Mouse (Mus musculus) CH12.LX (cell line): Measurements from ENCODE around the gene Abhd14b. TPM values are rescaled to one million over a fixed set of nuclear protein-coding genes. Genes with fewer than 3 reads are reported as not detected.

Source experiments
- DNase-seq: peaks from one replicate; pipeline ENCODE4 v3.0.0-alpha.2; 2013; ENCODE audit errors: extremely low read depth
- H3K27ac ChIP-seq: 2 replicates; pipeline ENCODE4 v1.5.1; 2012; ENCODE audit warnings: low read depth, mild to moderate bottlenecking, control low read depth, moderate library complexity; ENCODE audit not compliant: insufficient read depth
- H3K27me3 ChIP-seq: replicated peaks from 2 replicates; pipeline ENCODE3; 2012; ENCODE audit warnings: inconsistent platforms
- H3K36me3 ChIP-seq, 2 experiments: replicated peaks in 1 of 2; 2 replicates each; pipeline versions ENCODE3 to v1.6.1; 2012; ENCODE audit warnings: inconsistent platforms in 1 of 2, low read length in 1 of 2, mild to moderate bottlenecking in 1 of 2, mixed read lengths in 1 of 2, moderate library complexity in 1 of 2; ENCODE audit not compliant: control insufficient read depth in 1 of 2, insufficient read depth in 1 of 2
- H3K4me1 ChIP-seq, 2 experiments: 2 replicates each; pipeline ENCODE4 v1.6.1; 2012; ENCODE audit warnings: inconsistent platforms in 1 of 2, moderate library complexity in 1 of 2; ENCODE audit not compliant: insufficient read depth in 2 of 2, control insufficient read depth in 1 of 2
- H3K4me2 ChIP-seq: 2 replicates; pipeline ENCODE4 v1.6.1; 2012; ENCODE audit warnings: low read depth, mild to moderate bottlenecking, control low read depth; ENCODE audit not compliant: poor library complexity, insufficient read depth, severe bottlenecking
- H3K4me3 ChIP-seq, 3 experiments: fragments of 150-350 bp in 1 of 3; sonication (generic) in 1 of 3; replicated peaks in 1 of 3; 2 replicates each; pipeline versions ENCODE3 to v1.5.1; 2011 to 2012; ENCODE audit warnings: low read depth in 2 of 3, low read length in 2 of 3, mild to moderate bottlenecking in 2 of 3, moderate library complexity in 2 of 3, control low read depth in 1 of 3, improper control_type of control experiment in 1 of 3, inconsistent platforms in 1 of 3, mixed read lengths in 1 of 3; ENCODE audit not compliant: poor library complexity in 1 of 3
- H3K79me2 ChIP-seq: replicated peaks from 2 replicates; pipeline ENCODE4 v1.6.1; 2012; ENCODE audit warnings: mild to moderate bottlenecking, moderate library complexity; ENCODE audit not compliant: control insufficient read depth, poor library complexity, insufficient read depth, severe bottlenecking; ENCODE audit errors: extremely low read depth
- H3K9ac ChIP-seq: 2 replicates; pipeline ENCODE4 v1.6.1; 2012; ENCODE audit warnings: low read depth, mild to moderate bottlenecking, control low read depth, moderate library complexity; ENCODE audit not compliant: insufficient read depth
- H3K9me3 ChIP-seq: replicated peaks from 2 replicates; pipeline ENCODE3; 2012; ENCODE audit warnings: low read length, inconsistent platforms, mixed read lengths
- CHD2 ChIP-seq: IDR thresholded peaks from 2 replicates; pipeline ENCODE4 v1.6.1; 2011; ENCODE audit warnings: low read length, improper control_type of control experiment
- CTCF ChIP-seq, 2 experiments: IDR thresholded peaks in 1 of 2; conservative IDR thresholded peaks in 1 of 2; 2 replicates each; pipeline ENCODE4 v1.5.1; 2011 to 2012; ENCODE audit warnings: low read depth in 2 of 2, low read length in 2 of 2, improper control_type of control experiment in 1 of 2, inconsistent platforms in 1 of 2, mild to moderate bottlenecking in 1 of 2, moderate library complexity in 1 of 2
- E2F4 ChIP-seq: IDR thresholded peaks from 2 replicates; pipeline ENCODE4 v1.6.1; 2011; ENCODE audit warnings: low read depth, low read length, improper control_type of control experiment; ENCODE audit not compliant: insufficient replicate concordance
- GABPA ChIP-seq: IDR thresholded peaks from 2 replicates; pipeline ENCODE4 v1.6.1; 2012; ENCODE audit warnings: low read depth, low read length, improper control_type of control experiment, inconsistent platforms; ENCODE audit not compliant: insufficient replicate concordance
- JUND ChIP-seq: conservative IDR thresholded peaks from 2 replicates; pipeline ENCODE4 v1.6.1; 2011; ENCODE audit warnings: low read depth, low read length, improper control_type of control experiment
- KAT2A ChIP-seq: IDR thresholded peaks from 2 replicates; pipeline ENCODE4 v1.6.1; 2012; ENCODE audit warnings: low read length, improper control_type of control experiment, inconsistent platforms; ENCODE audit not compliant: insufficient replicate concordance
- MYC ChIP-seq: IDR thresholded peaks from 2 replicates; pipeline ENCODE4 v1.6.1; 2011; ENCODE audit warnings: low read depth, mild to moderate bottlenecking, improper control_type of control experiment, low read length
- PAX5 ChIP-seq: IDR thresholded peaks from 2 replicates; pipeline ENCODE4 v1.6.1; 2012; ENCODE audit warnings: low read length, inconsistent platforms, mixed read lengths
- POLR2A ChIP-seq: IDR thresholded peaks from 2 replicates; pipeline ENCODE4 v1.6.1; 2011; ENCODE audit warnings: low read depth, mild to moderate bottlenecking, improper control_type of control experiment, low read length
- POLR2AphosphoS2 ChIP-seq: IDR thresholded peaks from 2 replicates; pipeline ENCODE4 v1.6.1; 2011; ENCODE audit warnings: low read depth, low read length, improper control_type of control experiment
- RAD21 ChIP-seq: IDR thresholded peaks from 2 replicates; pipeline ENCODE4 v1.6.1; 2011; ENCODE audit warnings: low read depth, mild to moderate bottlenecking, low read length, improper control_type of control experiment, moderate library complexity
- RCOR1 ChIP-seq: conservative IDR thresholded peaks from 2 replicates; pipeline ENCODE4 v1.6.1; 2012; ENCODE audit warnings: low read depth, mild to moderate bottlenecking, inconsistent platforms, low read length, improper control_type of control experiment
- SMC3 ChIP-seq: IDR thresholded peaks from 2 replicates; pipeline ENCODE4 v1.6.1; 2011; ENCODE audit warnings: low read depth, low read length, improper control_type of control experiment
- UBTF ChIP-seq: IDR thresholded peaks from 2 replicates; pipeline ENCODE4 v1.6.1; 2012; ENCODE audit warnings: low read depth, mild to moderate bottlenecking, inconsistent platforms, low read length, improper control_type of control experiment, moderate library complexity
- USF2 ChIP-seq: conservative IDR thresholded peaks from 2 replicates; pipeline ENCODE4 v1.6.1; 2011; ENCODE audit warnings: low read depth, low read length, improper control_type of control experiment
- ZC3H11A ChIP-seq: IDR thresholded peaks from 2 replicates; pipeline ENCODE4 v1.6.1; 2012; ENCODE audit warnings: low read depth, mild to moderate bottlenecking, inconsistent platforms, low read length, improper control_type of control experiment
- ZNF384 ChIP-seq: IDR thresholded peaks from 2 replicates; pipeline ENCODE4 v1.6.1; 2012; ENCODE audit warnings: low read depth, low read length, improper control_type of control experiment, inconsistent platforms
- dilution Hi-C: fragments of 300-500 bp; cut with MboI; formaldehyde crosslinking; loops from 2 replicates; pipeline ENCODE4 v1.14.3; 2020; ENCODE audit warnings: low sequenced_read_pairs; ENCODE audit not compliant: extremely low pct_unique_long_range_greater_than_20kb, extremely low pct_ligation_motif_present
- in situ Hi-C: fragments of 300-500 bp; cut with MboI; formaldehyde crosslinking; loops from 3 replicates; pipeline ENCODE4 v1.14.3; 2019; ENCODE audit warnings: low sequenced_read_pairs, low pct_ligation_motif_present, low pct_unique_long_range_greater_than_20kb, mixed read lengths
- polyA plus RNA-seq: library from polyadenylated mRNA; unstranded; fragments of >175 nt; gene quantifications from 2 replicates; pipeline ENCODE4 v1.2.1, GENCODE M21; 2012; ENCODE audit warnings: low read depth; ENCODE audit not compliant: insufficient read length
- total RNA-seq, 2 experiments: library from RNA; depleted of rRNA; stranded (reverse); fragments of 300-350 nt in 1 of 2; fragments of >200 nt in 1 of 2; gene quantifications; 2 replicates each; pipeline ENCODE4 v1.2.3; 2012 to 2014

The Abhd14b gene
- total and polyA plus RNA-seq, 3 experiments: 2.9 to 5.4 (median 5.3) TPM

DNA sequence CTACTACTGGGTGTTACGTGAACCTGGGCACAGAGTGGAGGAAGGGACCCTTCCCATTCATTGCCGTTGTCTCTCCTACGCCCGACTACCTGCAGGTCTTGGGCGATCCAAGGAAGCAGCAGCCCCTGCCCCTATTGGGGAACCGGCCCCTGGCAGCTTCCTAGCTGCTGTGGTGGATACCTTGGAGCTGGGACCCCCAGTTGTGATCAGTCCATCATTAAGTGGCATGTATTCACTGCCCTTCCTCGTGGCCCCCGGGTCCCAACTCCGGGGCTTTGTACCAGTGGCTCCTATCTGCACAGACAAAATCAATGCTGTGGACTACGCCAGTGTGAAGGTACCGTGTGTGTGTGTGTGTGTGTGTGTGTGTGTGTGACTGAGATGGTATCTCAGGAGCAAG, 4.0 kb downstream of the Abhd14b start:
- no peaks in the 10 kb centered on the region for H3K27me3 ChIP-seq
- H3K9ac ChIP-seq: no peak overlapping the region
- peaks cover 21 to 64% of the 10 kb centered on the region in 2 experiments for H3K4me1 ChIP-seq
- no peak for DNase-seq
- H3K4me2 ChIP-seq: no peak overlapping the region
- TF ChIP-seq POLR2A (no peak), RAD21 (no peak), USF2 (no peak), JUND (no peak), GABPA (no peak), CHD2 (no peak), UBTF (no peak)
- TF ChIP-seq, all 38 proteins: peak for 0
- in situ Hi-C loops: no loop called here
- H3K27ac ChIP-seq: no peak overlapping the region
- no peaks in the 10 kb centered on the region for H3K9me3 ChIP-seq
- H3K4me3 ChIP-seq: no peak overlapping the region
- peaks cover 0 to 27% of the 10 kb centered on the region in 2 experiments for H3K36me3 ChIP-seq
- dilution Hi-C loops: no loop called here
- no peaks in the 10 kb centered on the region for H3K79me2 ChIP-seq

GRCm38 (mm10) chr9:106451899-106452298, 4.6 kb downstream of the Abhd14b start:
- dilution Hi-C loops: no loop called here
- H3K27me3 ChIP-seq: no peaks in the 10 kb centered on the region

GRCm38 (mm10) chr9:106452351-106452750, 5.1 kb downstream of the Abhd14b start:
- no peak for TF ChIP-seq KAT2A
- Histone ChIP-seq H3K79me2 (no peaks in the 10 kb centered on the region), H3K9ac (no peak overlapping the region), H3K36me3 (peaks cover 0 to 38% of the 10 kb centered on the region in 2 experiments), H3K4me1 (peaks cover 29 to 67% of the 10 kb centered on the region in 2 experiments), H3K4me2 (no peak overlapping the region), H3K9me3 (no peaks in the 10 kb centered on the region), H3K4me3 (peak overlapping the region in 1 of 3 experiments; percentile 71), H3K27me3 (no peaks in the 10 kb centered on the region), H3K27ac (no peak overlapping the region)
- no peak for DNase-seq
- in situ Hi-C loops: no loop called here
- dilution Hi-C loops: no loop called here

More at GRCm38 (mm10) chr9:106451899-106452298, 4.6 kb downstream of the Abhd14b start:
- no peak overlapping the region for H3K9ac ChIP-seq
- H3K4me1 ChIP-seq: peaks cover 27 to 64% of the 10 kb centered on the region in 2 experiments
- no peak overlapping the region for H3K27ac ChIP-seq
- H3K36me3 ChIP-seq: peaks cover 0 to 33% of the 10 kb centered on the region in 2 experiments
- no peaks in the 10 kb centered on the region for H3K79me2 ChIP-seq
- H3K4me3 ChIP-seq: no peak overlapping the region
- TF ChIP-seq POLR2AphosphoS2 (no peak), ZC3H11A (no peak), RCOR1 (no peak), JUND (no peak), SMC3 (no peak), CTCF (conservative IDR thresholded peaks at IDR 0.05 in 1 of 2, IDR thresholded peaks at IDR 0.05 in 1 of 2; ENCODE audit: low read depth in 2 of 2, low read length in 2 of 2) (no peak), GABPA (no peak), PAX5 (no peak), ZNF384 (no peak), MYC (no peak), E2F4 (no peak)
- H3K4me2 ChIP-seq: no peak overlapping the region
- H3K9me3 ChIP-seq: no peaks in the 10 kb centered on the region
- in situ Hi-C loops: no loop called here
- no peak for DNase-seq
